Mouse (Mus musculus): ENCODE measurements around the gene Smtn.

The Smtn gene

DNA sequence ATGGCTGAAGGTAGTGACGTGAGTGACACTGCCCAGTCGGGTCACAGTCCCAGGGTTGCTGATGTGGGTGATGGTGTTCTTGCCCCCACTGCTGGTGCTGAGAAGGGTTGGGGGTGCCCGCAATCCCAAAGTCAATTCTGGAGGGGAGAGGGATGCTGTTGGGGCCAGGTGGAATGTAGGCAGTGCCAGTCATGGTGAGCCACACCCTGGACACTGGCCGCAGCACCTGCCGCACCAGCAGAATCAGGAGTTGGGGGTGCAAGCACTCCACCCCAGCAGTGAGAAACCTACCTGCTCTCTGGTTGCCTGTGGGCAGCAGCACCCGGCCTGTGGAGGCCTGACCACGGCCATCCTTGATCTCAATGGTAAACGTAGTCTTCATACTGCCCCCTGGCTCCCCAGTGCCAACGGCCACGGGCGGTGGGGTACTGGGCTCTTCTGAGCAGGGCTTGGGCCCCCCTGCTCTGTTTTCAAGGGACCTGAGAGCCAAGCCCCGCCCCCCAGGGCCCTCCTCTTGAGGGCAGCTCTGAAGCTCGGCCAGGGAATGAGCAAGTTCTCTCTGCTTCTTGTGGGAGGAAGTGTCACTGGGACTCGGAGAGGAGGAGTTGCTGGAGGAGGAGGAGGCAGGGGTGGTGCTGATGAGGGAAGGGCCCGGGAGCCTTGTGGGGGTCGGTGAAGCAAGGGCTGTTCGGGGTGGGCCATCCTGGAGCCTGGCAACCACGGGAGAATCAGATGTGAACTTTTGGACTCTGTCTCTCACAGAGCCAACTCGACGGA is 10.7 kb downstream of the Smtn start:
- Histone ChIP-seq H3K27me3 (ENCODE audit: insufficient read depth, low read length) (no peaks in the 10 kb centered on the region), H3K4me3 (replicated peaks; ENCODE audit: low read length) (no peak overlapping the region), H3K9me3 (ENCODE audit: low read length) (no peaks in the 10 kb centered on the region), H3K36me3 (ENCODE audit: insufficient read depth, low read length) (peaks cover 92% of the 10 kb centered on the region), H3K4me1 (replicated peaks; ENCODE audit: low read depth, low read length) (peaks cover 70% of the 10 kb centered on the region)
- TF ChIP-seq CTCF (conservative IDR thresholded peaks at IDR 0.05; ENCODE audit: low read length) (no peak), POU5F1 (IDR thresholded peaks at IDR 0.05; ENCODE audit: borderline replicate concordance, low read length) (no peak), NANOG (IDR thresholded peaks at IDR 0.05; ENCODE audit: borderline replicate concordance, low read length) (no peak)

DNA sequence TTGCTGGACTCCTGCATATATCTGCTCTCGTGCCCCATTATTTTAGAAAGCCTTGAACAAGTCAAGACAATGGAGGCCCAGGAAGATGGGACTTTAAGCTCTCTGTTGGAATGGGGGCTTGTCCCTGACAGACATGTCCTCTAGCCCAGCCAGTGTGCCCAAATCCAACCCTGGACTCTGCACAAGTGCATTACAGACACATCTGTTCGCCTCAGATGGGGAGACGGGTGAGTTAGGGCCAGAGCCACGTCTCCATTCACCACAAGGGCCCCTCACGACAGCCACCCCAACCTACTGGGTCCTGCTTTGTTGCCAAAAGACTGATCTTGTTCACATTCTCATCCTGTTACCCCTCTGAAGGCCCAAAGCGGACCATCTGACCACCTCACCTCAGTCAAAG is 12.2 kb downstream of the Smtn start:
- Histone ChIP-seq H3K4me3 (replicated peaks; ENCODE audit: low read length) (no peak overlapping the region), H3K36me3 (ENCODE audit: insufficient read depth, low read length) (peaks cover 93% of the 10 kb centered on the region), H3K9me3 (ENCODE audit: low read length) (no peaks in the 10 kb centered on the region), H3K27me3 (ENCODE audit: insufficient read depth, low read length) (no peaks in the 10 kb centered on the region), H3K4me1 (replicated peaks; ENCODE audit: low read depth, low read length) (peaks cover 61% of the 10 kb centered on the region)
- TF ChIP-seq NANOG (IDR thresholded peaks at IDR 0.05; ENCODE audit: borderline replicate concordance, low read length) = no peak
- TF ChIP-seq CTCF (conservative IDR thresholded peaks at IDR 0.05; ENCODE audit: low read length) = no peak
- TF ChIP-seq POU5F1 (IDR thresholded peaks at IDR 0.05; ENCODE audit: borderline replicate concordance, low read length) = no peak

DNA sequence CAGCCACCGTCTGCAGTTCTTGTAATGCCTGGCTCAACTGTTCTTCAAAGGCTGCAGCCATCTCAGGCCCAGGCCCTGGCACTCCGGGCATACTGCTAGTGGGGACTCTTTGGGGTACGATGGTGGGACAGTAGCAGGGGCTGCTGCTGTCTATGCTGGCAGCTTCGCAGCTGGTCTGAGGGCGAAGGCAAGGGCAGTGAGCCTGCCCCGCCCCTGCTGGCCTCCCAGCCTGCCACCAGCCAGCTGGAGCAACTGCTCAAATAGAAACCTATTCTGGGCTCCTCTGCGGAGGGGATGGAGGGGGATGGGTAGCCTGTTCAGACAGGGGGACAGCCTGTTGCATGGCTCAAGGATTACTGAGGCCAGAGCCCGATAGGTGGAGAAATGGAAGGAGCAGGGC is 12.6 kb downstream of the Smtn start:
- TF ChIP-seq CTCF (conservative IDR thresholded peaks at IDR 0.05; ENCODE audit: low read length) (no peak), POU5F1 (IDR thresholded peaks at IDR 0.05; ENCODE audit: borderline replicate concordance, low read length) (no peak), NANOG (IDR thresholded peaks at IDR 0.05; ENCODE audit: borderline replicate concordance, low read length) (no peak)
- Histone ChIP-seq H3K4me3 (replicated peaks; ENCODE audit: low read length) (peak overlapping the region; percentile 60), H3K9me3 (ENCODE audit: low read length) (no peaks in the 10 kb centered on the region), H3K27me3 (ENCODE audit: insufficient read depth, low read length) (no peaks in the 10 kb centered on the region), H3K4me1 (replicated peaks; ENCODE audit: low read depth, low read length) (peaks cover 58% of the 10 kb centered on the region), H3K36me3 (ENCODE audit: insufficient read depth, low read length) (peaks cover 93% of the 10 kb centered on the region)

- H3K4me3 ChIP-seq (replicated peaks; ENCODE audit: low read length) = peak overlapping the region; percentile 60
- H3K36me3 ChIP-seq (ENCODE audit: insufficient read depth, low read length) = peaks cover 93% of the 10 kb centered on the region
- no peaks in the 10 kb centered on the region for H3K9me3 ChIP-seq (ENCODE audit: low read length)
- H3K27me3 ChIP-seq (ENCODE audit: insufficient read depth, low read length) = no peaks in the 10 kb centered on the region
- peaks cover 54% of the 10 kb centered on the region for H3K4me1 ChIP-seq (replicated peaks; ENCODE audit: low read depth, low read length)
- TF ChIP-seq CTCF (conservative IDR thresholded peaks at IDR 0.05; ENCODE audit: low read length) (no peak), NANOG (IDR thresholded peaks at IDR 0.05; ENCODE audit: borderline replicate concordance, low read length) (no peak), POU5F1 (IDR thresholded peaks at IDR 0.05; ENCODE audit: borderline replicate concordance, low read length) (no peak)
These were observed 13.3 kb downstream of the Smtn start for GRCm38 (mm10) chr11:3526979-3527738.

GRCm38 (mm10) chr11:3526207-3526606 is 14.2 kb downstream of the Smtn start:
- Histone ChIP-seq H3K27me3 (ENCODE audit: insufficient read depth, low read length) (0 out of 2 replicates have a peak, but pooled peaks cover 4% of the 10 kb centered on the region), H3K9me3 (ENCODE audit: low read length) (no peaks in the 10 kb centered on the region), H3K4me3 (replicated peaks; ENCODE audit: low read length) (no peak overlapping the region), H3K4me1 (replicated peaks; ENCODE audit: low read depth, low read length) (peaks cover 56% of the 10 kb centered on the region), H3K36me3 (ENCODE audit: insufficient read depth, low read length) (peaks cover 95% of the 10 kb centered on the region)
- TF ChIP-seq POU5F1 (IDR thresholded peaks at IDR 0.05; ENCODE audit: borderline replicate concordance, low read length) = no peak
- TF ChIP-seq CTCF (conservative IDR thresholded peaks at IDR 0.05; ENCODE audit: low read length) = no peak
- no peak for TF ChIP-seq NANOG (IDR thresholded peaks at IDR 0.05; ENCODE audit: borderline replicate concordance, low read length)

DNA sequence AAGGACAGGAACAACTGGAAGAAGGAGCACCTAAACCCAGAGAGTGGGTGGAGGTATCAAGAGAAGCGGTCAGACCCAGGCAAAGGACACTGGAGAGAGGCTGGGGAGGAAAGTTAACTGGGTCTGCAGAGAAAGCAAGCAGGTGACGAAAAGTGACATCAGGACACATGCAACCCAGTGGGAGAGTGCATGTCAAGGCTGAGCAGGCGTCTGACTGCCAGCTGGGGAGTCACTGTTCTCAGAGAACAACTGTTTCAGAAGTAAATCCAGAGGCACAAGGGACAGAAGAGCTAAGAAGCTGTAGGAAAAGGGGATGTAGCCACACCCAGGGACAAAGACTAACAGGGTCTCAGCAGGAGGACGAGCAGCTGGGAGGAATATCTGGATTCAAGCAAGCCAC is 14.9 kb downstream of the Smtn start:
- H3K36me3 ChIP-seq (ENCODE audit: insufficient read depth, low read length) = peaks cover 95% of the 10 kb centered on the region
- peaks cover 56% of the 10 kb centered on the region for H3K4me1 ChIP-seq (replicated peaks; ENCODE audit: low read depth, low read length)
- TF ChIP-seq NANOG (IDR thresholded peaks at IDR 0.05; ENCODE audit: borderline replicate concordance, low read length) (no peak), CTCF (conservative IDR thresholded peaks at IDR 0.05; ENCODE audit: low read length) (no peak), POU5F1 (IDR thresholded peaks at IDR 0.05; ENCODE audit: borderline replicate concordance, low read length) (no peak)
- no peaks in the 10 kb centered on the region for H3K9me3 ChIP-seq (ENCODE audit: low read length)
- peaks cover 4% of the 10 kb centered on the region; the same call in 1 of the 2 replicates for H3K27me3 ChIP-seq (ENCODE audit: insufficient read depth, low read length)
- no peak overlapping the region for H3K4me3 ChIP-seq (replicated peaks; ENCODE audit: low read length)

DNA sequence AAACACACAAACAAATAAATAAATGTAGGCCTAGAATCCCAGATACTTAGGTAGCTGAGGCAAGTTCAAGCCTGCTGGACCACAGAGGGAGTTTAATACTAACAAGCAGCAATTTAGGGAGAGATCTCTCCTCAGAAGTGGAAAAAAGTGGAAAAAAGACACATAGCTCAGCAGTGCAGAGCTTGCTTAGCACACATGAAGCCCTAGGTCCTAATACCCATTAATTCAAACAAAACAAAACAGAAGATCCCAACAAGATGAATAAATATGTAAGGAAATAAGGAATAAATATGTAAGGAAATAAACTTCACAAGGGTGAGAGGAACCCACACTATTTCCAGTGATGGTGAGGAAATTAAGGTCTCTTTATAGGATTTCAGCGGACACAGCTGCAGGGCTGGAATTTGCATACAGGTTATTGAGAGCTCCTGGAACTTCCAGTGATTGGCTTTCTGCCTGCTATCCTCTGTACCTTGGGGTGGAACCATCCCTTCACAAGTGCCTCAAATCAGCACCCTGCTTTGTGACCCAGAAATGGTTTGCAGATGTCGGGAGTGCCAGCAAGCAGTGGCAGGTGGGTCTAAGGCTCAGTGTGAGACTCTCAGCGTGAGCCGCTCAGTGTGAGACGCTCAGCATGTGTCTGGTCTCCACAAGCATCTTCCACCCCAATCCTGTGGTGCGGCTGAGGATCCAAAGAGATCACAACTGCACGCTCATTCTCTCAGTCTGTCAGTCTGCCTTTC is 16.4 kb downstream of the Smtn start:
- TF ChIP-seq NANOG (IDR thresholded peaks at IDR 0.05; ENCODE audit: borderline replicate concordance, low read length) (no peak), POU5F1 (IDR thresholded peaks at IDR 0.05; ENCODE audit: borderline replicate concordance, low read length) (no peak), CTCF (conservative IDR thresholded peaks at IDR 0.05; ENCODE audit: low read length) (no peak)
- H3K9me3 ChIP-seq (ENCODE audit: low read length) = no peaks in the 10 kb centered on the region
- H3K4me1 ChIP-seq (replicated peaks; ENCODE audit: low read depth, low read length) = peaks cover 45% of the 10 kb centered on the region
- peaks cover 95% of the 10 kb centered on the region for H3K36me3 ChIP-seq (ENCODE audit: insufficient read depth, low read length)
- no peak overlapping the region for H3K4me3 ChIP-seq (replicated peaks; ENCODE audit: low read length)
- H3K27me3 ChIP-seq (ENCODE audit: insufficient read depth, low read length) = peaks cover 19% of the 10 kb centered on the region

All from E14TG2a.4 (cell line).